Mouse (Mus musculus) Patski (cell line): ENCODE results near the gene Lrrc61. TPM values are rescaled to one million over a fixed set of nuclear protein-coding genes. Genes with fewer than 3 reads are reported as not detected.
A peak's percentile ranks its signal among the peaks of the same experiment; 100 is the strongest.
"Not testable (repeated sequence)": the region's sequence is repeated elsewhere in the genome, so short reads cannot be mapped to it uniquely, and the experiment has no call there.

Experiments
- ATAC-seq: fragments of 100-300 bp; one replicate; pipeline ENCODE4 v1.8.0; 2021
- CTCF ChIA-PET: fragments of 350-600 bp; sonication (Branson Sonifier 250); formaldehyde crosslinking; loops from one replicate; lab custom pipeline; 2022; ENCODE audit warnings: inconsistent platforms; lab: Charles Lee
- POLR2A ChIA-PET: fragments of 350-600 bp; sonication (Branson Sonifier 250); formaldehyde crosslinking; loops from one replicate; lab custom pipeline; 2022; ENCODE audit warnings: antibody characterized with exemption, inconsistent platforms; lab: Charles Lee
- DNase-seq: peaks from one replicate; pipeline ENCODE4 v3.0.0-alpha.2; 2011; ENCODE audit warnings: low read depth, low spot score
- H3K27me3 ChIP-seq: fragments of 371-371 bp; one replicate; pipeline ENCODE4 v1.5.1; 2021
- CTCF ChIP-seq: fragments of 100-300 bp; IDR thresholded peaks from one replicate; pipeline ENCODE4 v1.5.1; 2021
- in situ Hi-C: fragments of 300-500 bp; cut with MboI; formaldehyde crosslinking; loops from 3 replicates; pipeline ENCODE4 v1.11.1; 2018; ENCODE audit warnings: low pct_unique_long_range_greater_than_20kb, mixed read lengths
- polyA plus RNA-seq: library from polyadenylated mRNA; unstranded; gene quantifications from one replicate; pipeline ENCODE4 v1.2.3, GENCODE M21; 2021

The Lrrc61 gene
- polyA plus RNA-seq, result 21.5 TPM

GRCm38 (mm10) chr6:48554280-48555103, at the start of gene Lrrc61:
TSS of gene Lrrc61 (plus strand) at chr6:48554796.
- in situ Hi-C loops, result no loop called here
- CTCF ChIA-PET, result interaction anchor here (1.3 kb wide), 1 partner anchor 91 kb away, joined by 4 read pairs; no protein-coding TSS in a partner anchor
- no peak for TF ChIP-seq CTCF
- POLR2A ChIA-PET, result interaction anchor here (0.6 to 1.5 kb wide), 4 partner anchors 24 to 42 kb away, joined by 3 to 5 read pairs (median 3); partner anchors contain the start of genes Gm44965 and Repin1
- ATAC-seq (peak; percentile 59), DNase-seq (no peak)
- H3K27me3 ChIP-seq, result peaks cover 4% of the 10 kb centered on the region

- ATAC-seq (no peak), DNase-seq (no peak)
- in situ Hi-C loops, result no loop called here
- CTCF ChIA-PET, result no interaction called here
- no peak for TF ChIP-seq CTCF
- H3K27me3 ChIP-seq, result no peaks in the 10 kb centered on the region
- POLR2A ChIA-PET, result no interaction called here
Observed at GRCm38 (mm10) chr6:48508087-48508486, 46.5 kb upstream of the Lrrc61 start.

DNA sequence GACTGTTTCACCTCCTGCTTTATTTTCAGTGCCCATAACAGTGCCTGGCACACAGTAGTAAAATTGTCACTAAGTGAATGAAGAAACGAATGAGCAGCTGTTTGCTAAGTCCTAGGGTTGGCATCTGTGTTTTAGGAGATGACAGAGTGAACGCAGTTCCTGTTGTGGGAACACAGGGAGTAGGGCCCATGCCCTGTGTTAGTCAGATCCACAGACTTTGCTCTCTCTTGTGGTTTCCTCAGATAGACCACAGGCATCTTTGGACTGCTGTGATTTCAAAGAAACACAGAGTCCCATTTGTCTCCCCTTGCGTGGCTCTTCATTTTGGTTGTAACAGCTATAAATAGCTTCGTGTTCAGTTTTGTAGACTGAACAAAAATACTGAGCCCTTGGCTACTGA, 44.2 kb upstream of the Lrrc61 start:
- ChIA-PET POLR2A (no interaction called here), CTCF (interaction anchor here (0.9 kb wide), 1 partner anchor 9 kb away, joined by 3 read pairs; no protein-coding TSS in a partner anchor)
- no peaks in the 10 kb centered on the region for H3K27me3 ChIP-seq
- in situ Hi-C loops, result no loop called here
- DNase-seq, result peak; percentile 47
- ATAC-seq, result peak; percentile 96
- no peak for TF ChIP-seq CTCF

GRCm38 (mm10) chr6:48511861-48512260, 42.7 kb upstream of the Lrrc61 start:
- in situ Hi-C loops, result no loop called here
- no peaks in the 10 kb centered on the region for H3K27me3 ChIP-seq
- CTCF ChIA-PET, result no interaction called here
- no peak for TF ChIP-seq CTCF
- DNase-seq (no peak), ATAC-seq (no peak)
- POLR2A ChIA-PET, result no interaction called here

DNA sequence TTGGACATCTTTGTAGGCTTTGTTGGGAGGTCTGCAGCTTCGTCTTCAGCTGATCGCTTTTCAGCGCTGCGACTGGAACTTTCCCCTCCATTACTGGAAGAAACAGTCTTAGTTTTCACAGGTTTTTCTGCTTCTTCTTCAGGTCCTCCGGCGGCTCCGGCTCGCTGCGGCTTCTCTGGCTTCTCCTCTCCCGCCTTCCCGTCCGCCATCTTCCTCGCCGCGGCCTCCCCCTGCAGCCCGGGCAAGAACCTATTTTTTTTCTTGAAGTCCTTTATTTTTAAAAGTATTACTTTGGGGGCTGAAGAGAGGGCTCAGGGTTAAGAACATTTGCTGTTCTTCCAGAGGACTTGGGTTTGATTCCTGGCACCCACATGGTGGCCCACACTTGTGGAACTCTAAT, 29.7 kb upstream of the Lrrc61 start:
- ATAC-seq, POLR2A ChIA-PET, in situ Hi-C loops, H3K27me3 ChIP-seq, DNase-seq: not testable (repeated sequence)
- CTCF ChIA-PET, result interaction anchor here (1.1 kb wide), 1 partner anchor 11 kb away, joined by 4 read pairs; no protein-coding TSS in a partner anchor

GRCm38 (mm10) chr6:48527901-48528300, 26.7 kb upstream of the Lrrc61 start:
- in situ Hi-C loops, result no loop called here
- H3K27me3 ChIP-seq, result no peaks in the 10 kb centered on the region
- ChIA-PET CTCF (no interaction called here), POLR2A (interaction anchor here (0.6 kb wide), 1 partner anchor 76 kb away, joined by 3 read pairs; no protein-coding TSS in a partner anchor)
- DNase-seq (no peak), ATAC-seq (no peak)
- no peak for TF ChIP-seq CTCF

- TF ChIP-seq CTCF, result no peak
- no peak for DNase-seq
- ChIA-PET CTCF (interaction anchor here (1.1 to 1.6 kb wide), 4 partner anchors 9 to 115 kb away, joined by 3 to 6 read pairs (median 4); no protein-coding TSS in a partner anchor), POLR2A (no interaction called here)
- no peak for ATAC-seq
- in situ Hi-C loops, result no loop called here
- H3K27me3 ChIP-seq, result no peaks in the 10 kb centered on the region
Observed at GRCm38 (mm10) chr6:48529261-48529660, 25.3 kb upstream of the Lrrc61 start.

DNA sequence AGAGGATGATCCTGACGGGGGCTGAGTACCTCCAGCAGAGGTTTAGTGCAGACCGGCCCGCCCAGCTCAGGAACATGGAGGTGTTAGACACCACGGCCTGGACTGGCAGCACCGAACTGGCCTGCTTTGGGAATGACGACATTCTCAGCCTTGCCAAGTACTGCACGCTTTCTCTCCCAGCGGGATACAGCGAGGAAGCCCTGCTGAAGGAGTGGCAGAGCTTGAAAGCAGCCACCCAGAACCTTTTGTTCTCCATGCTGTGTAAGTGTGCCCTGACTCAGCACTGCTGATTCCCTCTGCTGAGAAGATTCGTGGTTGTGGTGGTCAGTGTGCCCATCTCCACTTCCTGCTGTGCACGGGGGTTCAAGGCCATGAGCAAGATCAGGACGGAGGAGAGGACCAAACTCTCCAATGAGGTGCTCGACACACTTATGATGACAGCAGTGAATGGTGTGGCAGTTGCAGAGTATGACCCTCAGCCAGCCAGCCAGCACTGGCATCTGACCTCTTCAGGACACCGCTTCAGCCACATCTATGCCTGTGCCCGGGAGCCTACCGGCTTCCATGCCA, 24.6 kb upstream of the Lrrc61 start:
- peak; percentile 44 for ATAC-seq
- TF ChIP-seq CTCF, result no peak
- in situ Hi-C loops, result no loop called here
- ChIA-PET CTCF (interaction anchor here (1.2 to 1.6 kb wide), 3 partner anchors 11 to 115 kb away, joined by 3 to 6 read pairs (median 4); no protein-coding TSS in a partner anchor), POLR2A (interaction anchor here (0.6 to 0.9 kb wide), 2 partner anchors 9 to 350 kb away, joined by 3 read pairs; no protein-coding TSS in a partner anchor)
- H3K27me3 ChIP-seq, result no peaks in the 10 kb centered on the region
- no peak for DNase-seq

DNA sequence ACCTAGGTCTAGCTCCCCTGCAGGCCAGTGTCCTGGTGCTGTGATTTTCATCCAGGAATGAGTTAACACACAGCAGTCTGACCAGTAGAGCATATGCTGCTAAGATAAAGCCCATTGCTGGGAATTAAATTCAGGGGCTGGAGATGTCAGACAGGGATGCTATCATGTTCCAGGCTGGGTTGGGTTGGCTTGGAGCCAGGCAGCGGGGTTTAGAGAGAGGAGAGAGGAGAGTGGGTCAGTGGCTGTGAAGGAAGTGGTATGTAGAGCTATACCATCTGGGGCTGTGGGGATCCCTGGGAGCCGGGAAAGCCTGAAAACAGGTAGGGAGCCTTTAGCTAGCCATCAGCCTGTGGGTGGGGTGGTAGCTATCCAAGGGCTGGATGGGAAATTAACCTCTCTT, 23.7 kb upstream of the Lrrc61 start:
- TF ChIP-seq CTCF, result no peak
- ChIA-PET POLR2A (interaction anchor here (0.9 to 1.1 kb wide), 2 partner anchors 10 to 86 kb away, joined by 3 read pairs; no protein-coding TSS in a partner anchor), CTCF (interaction anchor here (1.5 to 1.6 kb wide), 2 partner anchors 10 to 12 kb away, joined by 4 to 6 read pairs; no protein-coding TSS in a partner anchor)
- ATAC-seq, result no peak
- in situ Hi-C loops, result no loop called here
- H3K27me3 ChIP-seq, result no peaks in the 10 kb centered on the region
- no peak for DNase-seq

GRCm38 (mm10) chr6:48533475-48533874, 21.1 kb upstream of the Lrrc61 start:
- ChIA-PET POLR2A (no interaction called here), CTCF (no interaction called here)
- H3K27me3 ChIP-seq, result no peaks in the 10 kb centered on the region
- ATAC-seq, result no peak
- in situ Hi-C loops, result no loop called here
- TF ChIP-seq CTCF, result no peak
- no peak for DNase-seq
